8 mouse cellular contexts compared by ENCODE assay signal in the genomic region with DNA sequence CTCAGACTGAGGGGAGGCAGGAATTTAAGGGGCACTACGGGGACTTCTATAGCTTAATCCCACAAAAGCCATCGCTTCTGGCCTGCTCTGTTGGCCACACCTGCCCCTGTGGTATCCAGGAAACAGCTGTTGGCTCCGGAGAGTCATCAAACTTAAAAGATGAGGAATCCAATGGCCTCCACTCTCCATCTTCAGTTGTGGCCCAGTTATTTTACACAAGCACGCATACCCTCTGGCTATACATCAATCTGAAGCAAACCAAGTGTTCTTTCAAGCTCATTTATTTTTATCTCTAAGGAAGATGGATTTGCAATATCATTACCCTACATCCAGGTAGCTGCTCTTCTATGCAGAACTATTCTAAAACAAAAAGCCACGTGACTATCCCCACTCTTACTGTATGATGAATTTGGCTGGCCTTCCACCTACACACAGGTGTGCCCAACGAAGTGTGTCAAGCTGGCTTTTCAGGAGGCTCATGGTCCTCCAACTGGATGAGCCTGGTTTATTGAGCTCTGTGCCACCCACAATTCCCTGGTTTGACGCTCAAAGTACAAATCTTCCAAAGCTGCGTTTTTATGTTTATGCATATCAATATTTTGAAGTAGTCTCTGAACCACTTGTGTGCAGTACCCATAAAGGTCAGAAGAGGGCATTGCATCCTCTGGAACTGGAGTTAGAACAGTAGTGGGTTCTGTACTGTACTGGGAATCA. TPM values are rescaled to one million over a fixed set of nuclear protein-coding genes. Genes with fewer than 3 reads are reported as not detected.
DNase-seq lines count a peak whose midpoint lies in the region; ATAC-seq lines count a peak whose summit lies in the region.

No protein-coding gene starts in this region.

- peaks cover 27% of the 10 kb centered on the region for H3K4me1 ChIP-seq in embryonic facial prominence, embryonic 12.5 days
- H3K4me1 ChIP-seq in hindbrain, embryonic 14.5 days (replicated peaks; ENCODE audit: control insufficient read depth, insufficient read depth, low read length) = peaks cover 18% of the 10 kb centered on the region
- H3K4me1 ChIP-seq in liver, embryonic 15.5 days (replicated peaks) = peaks cover 48% of the 10 kb centered on the region
- peaks cover 28% of the 10 kb centered on the region for H3K4me1 ChIP-seq in neural tube, embryonic 15.5 days

- H3K4me2 ChIP-seq in embryonic facial prominence, embryonic 12.5 days (replicated peaks) = peak overlapping the region; percentile 95
- H3K4me2 ChIP-seq in hindbrain, embryonic 14.5 days (replicated peaks) = peak overlapping the region; percentile 91
- H3K4me2 ChIP-seq in liver, embryonic 15.5 days = peak overlapping the region; percentile 99
- H3K4me2 ChIP-seq in neural tube, embryonic 15.5 days = peak overlapping the region; percentile 96

- H3K27me3 ChIP-seq in embryonic facial prominence, embryonic 12.5 days = no peaks in the 10 kb centered on the region
- no peaks in the 10 kb centered on the region for H3K27me3 ChIP-seq in hindbrain, embryonic 14.5 days (ENCODE audit: control insufficient read depth, insufficient read depth, low read length)
- H3K27me3 ChIP-seq in liver, embryonic 15.5 days = no peaks in the 10 kb centered on the region
- H3K27me3 ChIP-seq in neural tube, embryonic 15.5 days (replicated peaks) = no peaks in the 10 kb centered on the region

- WGBS in embryonic facial prominence, embryonic 12.5 days = 77% methylated on average over 8 of the region's 8 CpGs
- 69% methylated on average over 8 of the region's 8 CpGs for WGBS in hindbrain, embryonic 14.5 days
- 57% methylated on average over 8 of the region's 8 CpGs for WGBS in liver, embryonic 15.5 days (ENCODE audit: insufficient replicate concordance)
- WGBS in neural tube, embryonic 15.5 days = 64% methylated on average over 8 of the region's 8 CpGs

- H3K36me3 ChIP-seq in embryonic facial prominence, embryonic 12.5 days = peaks cover 63% of the 10 kb centered on the region
- peaks cover 56% of the 10 kb centered on the region for H3K36me3 ChIP-seq in hindbrain, embryonic 14.5 days (replicated peaks; ENCODE audit: control insufficient read depth, insufficient read depth)
- peaks cover 66% of the 10 kb centered on the region for H3K36me3 ChIP-seq in liver, embryonic 15.5 days (replicated peaks)
- H3K36me3 ChIP-seq in neural tube, embryonic 15.5 days = peaks cover 51% of the 10 kb centered on the region

- H3K9me3 ChIP-seq in embryonic facial prominence, embryonic 12.5 days = no peaks in the 10 kb centered on the region; the same call in 1 of the 2 replicates
- no peaks in the 10 kb centered on the region for H3K9me3 ChIP-seq in hindbrain, embryonic 14.5 days (ENCODE audit: control insufficient read depth, low read length)
- H3K9me3 ChIP-seq in liver, embryonic 15.5 days (replicated peaks) = no peaks in the 10 kb centered on the region; the same call in 1 of the 2 replicates
- H3K9me3 ChIP-seq in neural tube, embryonic 15.5 days (replicated peaks) = no peaks in the 10 kb centered on the region

- peak; percentile 43 for DNase-seq in spleen, adult 12 weeks (ENCODE audit: low spot score)
- no peak for DNase-seq in spleen, postnatal 14 days (ENCODE audit: low spot score in 2 of 2)
- DNase-seq in hindbrain, embryonic 14.5 days (ENCODE audit: low spot score) = peak; percentile 27
- no peak for DNase-seq in gastrocnemius, adult 18-20 months (ENCODE audit: low spot score)
- no peak for DNase-seq in frontal cortex, postnatal 36 days (ENCODE audit: low spot score in 2 of 2)

- H3K4me3 ChIP-seq in embryonic facial prominence, embryonic 12.5 days = peak overlapping the region; percentile 92
- peak overlapping the region; percentile 87 for H3K4me3 ChIP-seq in hindbrain, embryonic 14.5 days (replicated peaks; ENCODE audit: low read length)
- H3K4me3 ChIP-seq in liver, embryonic 15.5 days (replicated peaks) = peak overlapping the region; percentile 83
- H3K4me3 ChIP-seq in neural tube, embryonic 15.5 days (replicated peaks) = peak overlapping the region; percentile 89

- H3K27ac ChIP-seq in embryonic facial prominence, embryonic 12.5 days = peak overlapping the region; percentile 92
- peak overlapping the region; percentile 94 for H3K27ac ChIP-seq in hindbrain, embryonic 14.5 days
- H3K27ac ChIP-seq in liver, embryonic 15.5 days (replicated peaks) = peak overlapping the region; percentile 88
- peak overlapping the region; percentile 97 for H3K27ac ChIP-seq in neural tube, embryonic 15.5 days (replicated peaks)

- no peak; the same call in 1 of the 2 replicates for ATAC-seq in embryonic facial prominence, embryonic 12.5 days (ENCODE audit: insufficient number of reproducible peaks, insufficient read depth, low FRiP score, low TSS enrichment)
- no peak for ATAC-seq in hindbrain, embryonic 14.5 days (ENCODE audit: low FRiP score)
- no peak for ATAC-seq in liver, embryonic 15.5 days (ENCODE audit: insufficient read depth)
- ATAC-seq in neural tube, embryonic 15.5 days (ENCODE audit: low FRiP score) = no peak; the same call in 1 of the 2 replicates

- peak overlapping the region; percentile 98; the same call in 1 of the 2 replicates for H3K9ac ChIP-seq in embryonic facial prominence, embryonic 12.5 days
- H3K9ac ChIP-seq in hindbrain, embryonic 14.5 days = peak overlapping the region; percentile 80
- peak overlapping the region; percentile 87 for H3K9ac ChIP-seq in liver, embryonic 15.5 days
- H3K9ac ChIP-seq in neural tube, embryonic 15.5 days (replicated peaks) = peak overlapping the region; percentile 91

RNA-seq across cellular contexts. Expression of a gene that starts 1.0 kb away (rescaled TPM):
- polyA plus RNA-seq in embryonic facial prominence, embryonic 12.5 days (2016; fragmentation: Nextera tagmentation; extraction: Ambion mirVana) = 561 and 568 TPM in 2 replicates
- polyA plus RNA-seq in hindbrain, embryonic 14.5 days (2014; fragmentation: Nextera tagmentation; extraction: Ambion mirVana) = 435 and 490 TPM in 2 replicates
- polyA plus RNA-seq in liver, embryonic 15.5 days (2015; fragmentation: Nextera tagmentation; extraction: Ambion mirVana) = 222 and 238 TPM in 2 replicates
- 488 and 542 TPM in 2 replicates for polyA plus RNA-seq in neural tube, embryonic 15.5 days (2015; fragmentation: Nextera tagmentation; extraction: Ambion mirVana)
- 10 to 100 TPM; 71.0 to 89.8 TPM for total RNA-seq in gastrocnemius, adult 18-20 months (2021)

RNA-seq across cellular contexts. Expression of a gene that starts 9.4 kb away (rescaled TPM):
- polyA plus RNA-seq in embryonic facial prominence, embryonic 12.5 days (2016; fragmentation: Nextera tagmentation; extraction: Ambion mirVana) = 622 and 637 TPM in 2 replicates
- polyA plus RNA-seq in hindbrain, embryonic 14.5 days (2014; fragmentation: Nextera tagmentation; extraction: Ambion mirVana) = 295 and 326 TPM in 2 replicates
- polyA plus RNA-seq in liver, embryonic 15.5 days (2015; fragmentation: Nextera tagmentation; extraction: Ambion mirVana) = 635 and 803 TPM in 2 replicates
- polyA plus RNA-seq in neural tube, embryonic 15.5 days (2015; fragmentation: Nextera tagmentation; extraction: Ambion mirVana) = 282 and 351 TPM in 2 replicates
- 100 to 1,000 TPM; 188 to 221 TPM for total RNA-seq in gastrocnemius, adult 18-20 months (2021)

RNA-seq across cellular contexts. Expression of a gene that starts 15.7 kb away (rescaled TPM):
- polyA plus RNA-seq in embryonic facial prominence, embryonic 12.5 days (2016; fragmentation: Nextera tagmentation; extraction: Ambion mirVana) = 683 and 688 TPM in 2 replicates
- polyA plus RNA-seq in hindbrain, embryonic 14.5 days (2014; fragmentation: Nextera tagmentation; extraction: Ambion mirVana) = 237 and 252 TPM in 2 replicates
- 253 and 277 TPM in 2 replicates for polyA plus RNA-seq in liver, embryonic 15.5 days (2015; fragmentation: Nextera tagmentation; extraction: Ambion mirVana)
- polyA plus RNA-seq in neural tube, embryonic 15.5 days (2015; fragmentation: Nextera tagmentation; extraction: Ambion mirVana) = 219 and 265 TPM in 2 replicates
- total RNA-seq in gastrocnemius, adult 18-20 months (2021) = 10 to 100 TPM; 42.8 to 48.6 TPM

RNA-seq across cellular contexts. Expression of a gene that starts 15.8 kb away (rescaled TPM):
- polyA plus RNA-seq in embryonic facial prominence, embryonic 12.5 days (2016; fragmentation: Nextera tagmentation; extraction: Ambion mirVana) = 191 and 198 TPM in 2 replicates
- polyA plus RNA-seq in hindbrain, embryonic 14.5 days (2014; fragmentation: Nextera tagmentation; extraction: Ambion mirVana) = 227 and 229 TPM in 2 replicates
- polyA plus RNA-seq in liver, embryonic 15.5 days (2015; fragmentation: Nextera tagmentation; extraction: Ambion mirVana) = 76.2 and 79.0 TPM in 2 replicates
- polyA plus RNA-seq in neural tube, embryonic 15.5 days (2015; fragmentation: Nextera tagmentation; extraction: Ambion mirVana) = 206 and 208 TPM in 2 replicates
- total RNA-seq in gastrocnemius, adult 18-20 months (2021) = 10 to 100 TPM; 45.9 to 52.1 TPM

RNA-seq across cellular contexts. Expression of a gene that starts 25.9 kb away (rescaled TPM):
- polyA plus RNA-seq in embryonic facial prominence, embryonic 12.5 days (2016; fragmentation: Nextera tagmentation; extraction: Ambion mirVana) = 0.99 TPM in 1 of 2 replicates, not detected in the other
- 0.83 and 1.5 TPM in 2 replicates for polyA plus RNA-seq in hindbrain, embryonic 14.5 days (2014; fragmentation: Nextera tagmentation; extraction: Ambion mirVana)
- polyA plus RNA-seq in liver, embryonic 15.5 days (2015; fragmentation: Nextera tagmentation; extraction: Ambion mirVana) = 14.7 and 15.8 TPM in 2 replicates
- 0.86 and 3.2 TPM in 2 replicates for polyA plus RNA-seq in neural tube, embryonic 15.5 days (2015; fragmentation: Nextera tagmentation; extraction: Ambion mirVana)
- total RNA-seq in gastrocnemius, adult 18-20 months (2021) = not detected

Comparison
In these comparisons a context has a peak if more than half of its experiments do, and no peak if none do; other contexts are left out.
1. DNase-seq: peak in spleen, adult 12 weeks (single experiment) and hindbrain, embryonic 14.5 days (single experiment); none in spleen, postnatal 14 days (0 of 2), gastrocnemius, adult 18-20 months (single experiment) and frontal cortex, postnatal 36 days (0 of 2).
2. Peak in every context shown above with its lines, with median percentiles within 50 percentile points of each other: H3K27ac ChIP-seq, H3K4me2 ChIP-seq, H3K4me3 ChIP-seq and H3K9ac ChIP-seq.